Mouse (Mus musculus) G1E (cell line): Measurements from ENCODE around the gene Plcl2. TPM values are rescaled to one million over a fixed set of nuclear protein-coding genes. Genes with fewer than 3 reads are reported as not detected.
"Not testable (repeated sequence)": the region's sequence is repeated elsewhere in the genome, so short reads cannot be mapped to it uniquely, and the experiment has no call there.

Experiments used
- ATAC-seq: 2 replicates; pipeline ENCODE4 v1.8.0; 2016; ENCODE audit warnings: mild to moderate bottlenecking; ENCODE audit not compliant: insufficient number of reproducible peaks, poor library complexity, low FRiP score, severe bottlenecking; ENCODE audit errors: extremely low read depth
- DNase-seq: peaks from one replicate; pipeline ENCODE4 v3.0.0; 2012; ENCODE audit warnings: low spot score
- H3K27me3 ChIP-seq: 2 replicates; pipeline ENCODE4 v1.6.1; 2012; ENCODE audit warnings: mild to moderate bottlenecking, low read length, inconsistent platforms; ENCODE audit not compliant: insufficient read depth
- H3K36me3 ChIP-seq: replicated peaks from 2 replicates; pipeline ENCODE3; 2012; ENCODE audit warnings: mild to moderate bottlenecking, inconsistent platforms
- H3K4me1 ChIP-seq: 2 replicates; pipeline ENCODE4 v1.6.1; 2012; ENCODE audit warnings: low read depth, low read length, inconsistent platforms, mixed read lengths; ENCODE audit not compliant: insufficient read depth
- H3K4me3 ChIP-seq: 2 replicates; pipeline ENCODE4 v1.5.1; 2012; ENCODE audit warnings: low read depth, mild to moderate bottlenecking, inconsistent platforms, low read length, moderate library complexity, mixed read lengths
- H3K9me3 ChIP-seq: replicated peaks from 2 replicates; pipeline ENCODE4 v1.6.1; 2012; ENCODE audit warnings: inconsistent platforms
- CTCF ChIP-seq: IDR thresholded peaks from 2 replicates; pipeline ENCODE4 v1.5.1; 2012; ENCODE audit warnings: low read depth, low read length, inconsistent platforms, mixed read lengths
- GATA1 ChIP-seq: IDR thresholded peaks from 2 replicates; pipeline ENCODE4 v1.6.1; 2012; ENCODE audit warnings: borderline replicate concordance, low read length, inconsistent platforms, mixed read lengths
- GATA2 ChIP-seq: IDR thresholded peaks from 2 replicates; pipeline ENCODE4 v1.6.1; 2012; ENCODE audit warnings: low read depth, low read length, inconsistent platforms, borderline replicate concordance
- POLR2AphosphoS5 ChIP-seq: IDR thresholded peaks from 2 replicates; pipeline ENCODE4 v1.6.1; 2012; ENCODE audit warnings: low read depth, low read length, inconsistent platforms; ENCODE audit not compliant: insufficient replicate concordance
- TAL1 ChIP-seq: conservative IDR thresholded peaks from 2 replicates; pipeline ENCODE4 v1.6.1; 2012; ENCODE audit warnings: low read depth, low read length, inconsistent platforms, mixed read lengths
- polyA plus RNA-seq: library from polyadenylated mRNA; stranded (reverse); fragments of >175 nt; gene quantifications from 2 replicates; pipeline ENCODE4 v1.2.3, GENCODE M21; 2012
- total RNA-seq, 2 experiments: library from RNA; stranded (forward) in 1 of 2; stranded (reverse) in 1 of 2; fragments of 200-1000 nt in 1 of 2; fragments of >200 nt in 1 of 2; fragmentation: Nextera tagmentation in 1 of 2; gene quantifications; 2 replicates each; pipeline ENCODE4 v1.2.3; 2014 to 2017

Gene Plcl2
- total and polyA plus RNA-seq, 3 experiments: 0.22 to 13.7 TPM; not detected in 1

DNA sequence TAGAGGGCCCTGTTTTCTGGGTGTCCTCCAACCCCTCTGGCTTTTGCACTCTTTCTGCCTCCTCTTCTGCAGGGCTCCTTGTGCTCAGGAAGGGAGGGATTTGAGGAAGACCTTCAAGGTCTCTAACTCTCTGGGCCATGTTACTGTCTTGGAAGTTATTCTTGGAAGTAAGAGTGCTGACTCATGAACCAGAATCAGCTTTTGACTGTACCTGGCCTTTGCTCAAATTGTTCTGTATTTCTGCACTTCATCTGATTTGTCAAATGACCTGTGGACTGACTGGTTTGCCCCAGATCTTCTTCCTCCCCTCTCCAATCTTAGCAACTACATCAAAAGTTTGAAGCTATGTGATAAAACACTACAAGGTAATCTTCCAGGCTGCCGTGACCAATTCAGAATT lies 91.5 kb downstream of the Plcl2 start:
- DNase-seq (no peak), ATAC-seq (no peak)
- peaks cover 33% of the 10 kb centered on the region for H3K9me3 ChIP-seq
- H3K4me1 ChIP-seq: no peaks in the 10 kb centered on the region
- TF ChIP-seq TAL1: no peak
- no peak for TF ChIP-seq POLR2AphosphoS5
- no peak for TF ChIP-seq CTCF
- no peak for TF ChIP-seq GATA1
- no peak for TF ChIP-seq GATA2
- H3K27me3 ChIP-seq: no peaks in the 10 kb centered on the region
- H3K4me3 ChIP-seq: no peak overlapping the region
- H3K36me3 ChIP-seq: no peaks in the 10 kb centered on the region

DNA sequence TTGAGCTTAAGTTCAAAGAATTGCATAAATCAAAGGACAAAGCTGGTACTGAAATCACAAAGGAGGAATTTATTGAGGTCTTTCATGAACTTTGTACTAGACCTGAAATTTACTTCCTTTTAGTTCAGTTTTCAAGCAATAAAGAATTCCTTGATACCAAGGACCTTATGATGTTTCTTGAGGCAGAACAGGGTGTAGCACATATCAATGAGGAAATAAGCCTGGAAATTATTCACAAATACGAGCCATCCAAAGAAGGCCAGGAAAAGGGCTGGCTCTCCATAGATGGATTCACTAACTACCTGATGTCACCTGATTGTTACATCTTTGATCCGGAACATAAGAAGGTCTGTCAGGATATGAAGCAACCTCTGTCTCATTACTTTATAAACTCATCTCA lies 97.7 kb downstream of the Plcl2 start:
- TF ChIP-seq TAL1 (no peak), POLR2AphosphoS5 (no peak), CTCF (no peak), GATA2 (no peak), GATA1 (no peak)
- Histone ChIP-seq H3K4me3 (no peak overlapping the region), H3K4me1 (no peaks in the 10 kb centered on the region), H3K36me3 (no peaks in the 10 kb centered on the region), H3K27me3 (no peaks in the 10 kb centered on the region), H3K9me3 (peaks cover 39% of the 10 kb centered on the region)
- ATAC-seq: no peak
- DNase-seq: no peak

DNA sequence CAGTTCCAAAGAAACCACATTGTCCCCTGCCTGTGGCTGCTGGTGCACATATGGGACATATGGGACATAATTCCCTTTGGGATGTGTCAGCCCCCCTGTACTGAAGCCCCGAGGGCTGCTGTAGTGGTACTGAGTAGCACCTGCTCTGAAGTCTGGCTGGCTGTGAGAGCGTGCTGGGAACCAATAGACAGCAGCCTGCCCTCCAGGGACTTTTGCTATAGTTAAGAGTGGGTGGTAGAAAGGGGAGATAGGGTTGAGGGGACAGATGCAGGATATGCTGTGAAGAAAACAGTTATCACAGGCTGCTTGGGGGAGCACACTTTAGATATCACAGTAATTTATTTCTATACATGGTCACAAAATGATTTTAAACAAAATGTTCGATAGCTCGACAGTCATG lies 100.7 kb downstream of the Plcl2 start:
- H3K36me3 ChIP-seq: no peaks in the 10 kb centered on the region
- ATAC-seq: no peak
- H3K4me1 ChIP-seq: no peaks in the 10 kb centered on the region
- no peaks in the 10 kb centered on the region for H3K27me3 ChIP-seq
- no peak for DNase-seq
- TF ChIP-seq GATA1 (no peak), CTCF (no peak)
- H3K4me3 ChIP-seq: no peak overlapping the region
- H3K9me3 ChIP-seq: peaks cover 39% of the 10 kb centered on the region

DNA sequence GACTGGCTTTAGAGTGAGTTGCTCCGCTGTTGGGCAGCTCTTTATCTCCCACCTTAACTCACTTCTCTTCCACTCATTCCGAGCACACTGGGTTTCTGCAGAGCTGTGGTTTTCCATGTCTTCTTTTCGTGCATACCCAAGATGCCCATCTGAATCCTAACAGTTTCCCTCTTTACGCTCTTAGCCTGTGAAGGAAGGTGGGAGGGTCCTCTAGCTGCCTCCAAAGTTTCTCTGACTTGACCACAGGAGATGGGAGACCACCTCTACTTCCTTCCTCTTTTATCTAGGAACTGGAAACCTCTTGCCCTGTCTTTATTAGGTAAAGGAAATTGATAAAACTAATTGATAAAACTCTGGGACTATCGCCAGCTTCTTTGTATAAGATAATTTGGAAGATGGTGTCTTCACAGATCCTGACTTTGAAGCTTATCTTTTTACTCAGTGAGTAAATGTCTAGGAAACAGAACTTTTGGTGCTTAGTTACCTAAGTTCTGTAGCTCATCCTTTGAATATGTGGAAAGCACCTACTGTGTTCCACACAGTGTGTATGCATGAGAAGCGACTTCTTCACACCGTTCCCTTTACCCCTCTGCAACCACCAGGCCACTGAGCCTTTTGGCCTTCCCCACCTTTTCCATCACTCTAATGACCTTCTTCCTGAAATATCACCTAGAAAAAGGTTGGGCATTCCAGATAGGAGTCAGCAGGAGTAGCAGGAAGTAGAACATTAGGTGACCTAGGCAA lies 111.8 kb downstream of the Plcl2 start:
- DNase-seq (no peak), ATAC-seq (no peak)
- TF ChIP-seq CTCF (no peak), POLR2AphosphoS5 (no peak), GATA2 (no peak), TAL1 (no peak), GATA1 (no peak)
- H3K36me3 ChIP-seq: no peaks in the 10 kb centered on the region
- no peak overlapping the region for H3K4me3 ChIP-seq
- no peaks in the 10 kb centered on the region for H3K4me1 ChIP-seq
- peaks cover 23% of the 10 kb centered on the region for H3K9me3 ChIP-seq
- no peaks in the 10 kb centered on the region for H3K27me3 ChIP-seq

DNA sequence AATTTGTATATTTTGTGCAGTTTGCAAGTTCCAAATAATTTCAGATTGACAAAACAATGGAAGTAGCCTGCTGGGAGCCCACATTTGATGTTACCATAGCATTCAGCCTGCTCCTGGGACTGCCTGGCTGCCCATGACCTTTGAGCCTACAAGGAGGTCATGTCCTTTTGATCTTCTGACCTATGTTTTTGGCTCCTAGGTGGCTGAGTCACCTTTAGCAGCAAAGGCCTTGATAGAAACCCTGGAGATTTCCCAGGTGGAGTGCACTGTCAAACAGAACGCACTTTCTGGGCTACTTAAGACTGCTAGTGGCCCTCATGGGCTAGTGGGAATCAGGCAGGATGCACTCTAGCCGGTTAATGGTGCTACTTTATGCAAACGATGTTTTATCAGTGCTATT lies 112.8 kb downstream of the Plcl2 start:
- no peak for ATAC-seq
- TF ChIP-seq POLR2AphosphoS5 (no peak), GATA1 (no peak), GATA2 (no peak), CTCF (no peak), TAL1 (no peak)
- DNase-seq: no peak
- Histone ChIP-seq H3K4me3 (no peak overlapping the region), H3K36me3 (no peaks in the 10 kb centered on the region), H3K4me1 (no peaks in the 10 kb centered on the region), H3K9me3 (peaks cover 24% of the 10 kb centered on the region), H3K27me3 (no peaks in the 10 kb centered on the region)

DNA sequence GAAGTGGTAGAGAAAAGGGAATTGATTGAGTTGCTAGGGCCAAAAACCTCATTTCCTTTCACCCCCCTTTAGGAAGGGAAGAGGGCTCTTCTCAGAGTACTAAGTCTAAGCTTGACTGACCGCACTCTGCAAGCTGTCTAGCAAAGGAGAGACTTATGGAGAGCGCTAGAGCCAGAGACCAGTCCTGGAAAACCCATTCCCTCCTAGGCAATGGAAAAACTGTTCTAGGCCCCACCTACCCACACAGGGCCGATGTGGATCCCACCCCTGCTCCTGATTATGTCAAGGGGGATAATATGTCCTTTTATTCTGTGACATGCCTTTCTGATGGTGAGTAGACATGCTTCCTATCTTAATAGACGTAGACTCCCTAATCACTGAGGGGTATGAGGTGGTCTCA lies 116.4 kb downstream of the Plcl2 start:
- H3K4me3 ChIP-seq: no peak overlapping the region
- DNase-seq (no peak), ATAC-seq (no peak)

DNA sequence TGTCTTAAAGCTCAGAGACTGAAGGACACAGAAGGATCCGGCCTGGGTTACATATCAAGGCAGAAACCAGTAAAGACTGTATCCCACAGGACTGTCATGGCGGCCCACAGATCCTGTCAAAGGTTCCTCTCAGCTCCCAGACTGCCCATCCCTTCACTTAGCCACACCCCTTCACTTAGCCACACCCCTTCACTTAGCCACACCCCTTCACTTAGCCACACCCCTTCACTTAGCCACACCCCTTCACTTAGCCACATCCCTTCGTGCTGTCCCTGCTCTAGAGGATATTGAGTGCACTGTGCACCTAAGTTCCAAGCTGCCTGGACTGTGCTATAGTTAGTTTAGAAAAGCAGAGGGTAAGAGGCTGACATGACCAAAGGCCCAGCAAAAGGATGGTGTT lies 118.5 kb downstream of the Plcl2 start:
- Histone ChIP-seq H3K36me3 (no peaks in the 10 kb centered on the region), H3K9me3 (peaks cover 28% of the 10 kb centered on the region), H3K4me3 (no peak overlapping the region), H3K27me3 (no peaks in the 10 kb centered on the region), H3K4me1 (no peaks in the 10 kb centered on the region)
- ATAC-seq (no peak), DNase-seq (no peak)
- no peak for TF ChIP-seq CTCF

More for the DNA sequence above, 116.4 kb downstream of the Plcl2 start:
- Histone ChIP-seq H3K36me3 (no peaks in the 10 kb centered on the region), H3K9me3 (peaks cover 31% of the 10 kb centered on the region), H3K4me1 (no peaks in the 10 kb centered on the region), H3K27me3 (no peaks in the 10 kb centered on the region)
- TF ChIP-seq GATA2 (no peak), POLR2AphosphoS5 (no peak), CTCF (no peak), GATA1 (no peak), TAL1 (no peak)

DNA sequence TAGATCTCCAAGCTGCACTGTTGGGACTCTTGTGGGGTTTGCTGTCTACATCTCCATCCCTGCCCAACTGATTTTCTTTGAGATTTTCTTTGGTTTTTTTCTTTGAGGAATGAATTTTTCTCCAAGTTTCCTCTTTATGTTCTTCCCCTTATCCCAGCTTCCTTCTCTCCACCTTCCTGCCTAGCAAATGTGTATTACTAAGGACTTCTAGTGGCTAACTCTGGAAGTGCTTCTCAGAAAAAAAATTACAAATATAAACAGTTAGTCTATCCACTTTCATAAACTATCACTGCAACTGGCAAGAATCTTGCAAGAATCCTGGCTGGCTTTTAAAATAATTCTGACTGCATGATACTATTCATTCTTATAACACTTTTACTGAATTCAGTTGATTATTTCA lies 119.5 kb downstream of the Plcl2 start:
- no peaks in the 10 kb centered on the region for H3K4me1 ChIP-seq
- H3K27me3 ChIP-seq: no peaks in the 10 kb centered on the region
- ATAC-seq: no peak
- H3K4me3 ChIP-seq: no peak overlapping the region
- H3K9me3 ChIP-seq: peaks cover 25% of the 10 kb centered on the region
- TF ChIP-seq POLR2AphosphoS5 (no peak), TAL1 (no peak), CTCF (no peak), GATA1 (no peak), GATA2 (no peak)
- no peaks in the 10 kb centered on the region for H3K36me3 ChIP-seq
- no peak for DNase-seq

DNA sequence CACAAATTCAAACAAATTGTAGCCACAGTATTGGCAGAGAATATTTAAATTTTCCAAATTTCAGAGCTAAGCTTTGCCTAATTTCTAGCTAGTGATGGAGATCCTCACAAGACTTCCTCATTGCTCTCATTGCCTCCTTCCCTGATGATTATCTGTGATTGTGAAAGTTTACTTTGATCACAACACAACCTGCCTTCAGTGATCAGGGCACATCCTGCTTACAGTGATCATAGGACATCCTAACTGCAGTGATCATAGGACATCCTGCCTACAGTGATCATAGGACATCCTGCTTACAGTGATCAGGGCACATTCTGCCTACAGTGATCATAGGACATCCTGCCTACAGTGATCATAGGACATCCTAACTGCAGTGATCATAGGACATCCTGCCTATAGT lies 121.8 kb downstream of the Plcl2 start:
- H3K36me3 ChIP-seq, H3K4me1 ChIP-seq, DNase-seq, H3K4me3 ChIP-seq, ATAC-seq, H3K27me3 ChIP-seq: not testable (repeated sequence)
- H3K9me3 ChIP-seq: peaks cover 27% of the 10 kb centered on the region
